Mouse (Mus musculus) stomach, postnatal 0 days (tissue): ENCODE data around the gene Sult2b1.

Experiments
- CTCF ChIP-seq: IDR thresholded peaks from 2 replicates; pipeline ENCODE4 v1.5.1; 2016; ENCODE audit warnings: antibody characterized with exemption, low read depth, mild to moderate bottlenecking, moderate library complexity
- EP300 ChIP-seq: optimal IDR thresholded peaks from 2 replicates; pipeline ENCODE3; 2016; ENCODE audit warnings: antibody characterized with exemption

DNA sequence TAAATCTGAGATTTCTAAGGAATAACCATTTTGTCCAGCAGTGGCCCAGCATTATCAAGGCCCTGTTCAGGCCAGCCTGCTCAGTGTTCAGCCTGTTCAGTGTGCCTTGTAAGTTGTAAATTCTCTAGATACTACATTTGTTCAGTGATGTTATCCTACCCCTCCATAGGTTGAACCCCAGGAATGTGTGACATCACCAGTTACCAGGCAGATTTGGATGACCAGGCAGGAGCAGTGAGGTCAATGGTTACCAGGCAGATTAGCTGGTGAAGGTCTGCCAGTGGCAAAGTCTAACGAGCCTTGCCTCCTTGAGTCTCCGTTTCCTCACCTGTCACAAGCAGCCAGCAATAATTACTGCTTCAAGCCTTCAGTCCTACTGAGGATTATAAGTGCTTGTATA lies 40.1 kb downstream of the Sult2b1 start:
- TF ChIP-seq CTCF (no peak), EP300 (no peak)
